Mouse (Mus musculus): ENCODE results near the gene Olfr330. TPM values are rescaled to one million over a fixed set of nuclear protein-coding genes. Genes with fewer than 3 reads are reported as not detected.

Gene Olfr330
- not detected in 2 replicates for polyA plus RNA-seq (2015; fragmentation: Nextera tagmentation; extraction: Ambion mirVana)

DNA sequence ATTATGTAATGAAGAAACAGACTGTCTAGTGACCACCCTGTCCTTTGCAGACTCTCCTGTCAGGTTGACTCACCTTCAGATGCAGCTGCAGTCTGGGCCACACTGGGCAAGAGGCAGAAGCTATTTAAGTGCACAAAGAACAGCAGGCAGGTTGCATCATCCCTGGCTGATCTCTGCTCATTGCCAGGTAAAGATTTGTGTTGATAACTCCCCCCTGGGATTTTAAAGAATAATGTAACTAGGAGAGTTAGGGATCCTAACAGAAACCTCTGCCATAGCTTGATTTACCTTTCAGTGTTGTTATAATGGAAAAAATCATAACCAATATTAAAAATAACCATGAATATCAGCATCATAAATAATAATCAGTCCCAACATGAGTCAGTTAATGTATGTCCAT lies at the start of gene Olfr330:
Gene Olfr330 (minus strand): TSS at position 101 of the 400 bp plus-strand sequence.

DNA sequence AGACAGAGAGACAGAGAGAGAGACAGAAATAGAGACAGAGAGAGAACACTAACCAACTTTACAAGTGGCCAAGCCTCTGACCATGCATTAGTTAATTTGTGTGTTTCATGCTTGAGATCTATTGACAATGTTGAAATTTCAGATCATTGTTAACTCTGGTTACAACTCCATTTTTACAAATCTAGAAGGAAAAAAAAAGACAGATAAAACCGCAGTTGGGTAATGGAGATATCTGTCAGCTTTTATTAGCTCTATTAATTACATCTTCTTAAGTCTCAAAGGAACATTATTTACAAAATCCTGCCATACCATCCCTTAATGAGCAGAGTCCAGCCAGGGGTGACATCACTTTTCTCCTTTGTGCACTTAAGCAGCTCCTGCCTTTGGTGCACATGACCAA lies 42.8 kb upstream of the Olfr330 start, which contains the start of gene Olfr325:
Gene Olfr325 (plus strand): TSS at position 301 of the 400 bp plus-strand sequence.

DNA sequence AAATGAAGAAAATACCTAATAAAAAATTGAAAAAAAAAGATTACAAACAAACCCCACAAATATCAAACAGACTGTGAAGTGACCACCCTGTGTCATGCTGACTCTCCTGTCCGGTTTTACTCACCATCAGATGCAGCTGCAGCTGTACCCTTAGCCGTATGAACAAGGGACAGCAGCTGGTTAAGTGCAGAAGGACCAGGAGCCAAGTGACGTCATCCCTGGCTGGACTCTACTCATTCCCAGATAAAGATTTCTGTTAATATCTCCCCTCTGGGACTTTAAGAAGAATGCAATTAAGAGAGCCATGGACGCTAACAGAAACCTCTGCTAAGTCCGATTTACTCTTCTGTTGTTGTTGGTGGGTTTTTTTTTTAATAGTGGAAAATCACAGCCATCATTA lies 35.8 kb upstream of the Olfr330 start, which contains the start of gene Olfr224:
Gene Olfr224 (minus strand): TSS at position 149 of the 400 bp plus-strand sequence.

DNA sequence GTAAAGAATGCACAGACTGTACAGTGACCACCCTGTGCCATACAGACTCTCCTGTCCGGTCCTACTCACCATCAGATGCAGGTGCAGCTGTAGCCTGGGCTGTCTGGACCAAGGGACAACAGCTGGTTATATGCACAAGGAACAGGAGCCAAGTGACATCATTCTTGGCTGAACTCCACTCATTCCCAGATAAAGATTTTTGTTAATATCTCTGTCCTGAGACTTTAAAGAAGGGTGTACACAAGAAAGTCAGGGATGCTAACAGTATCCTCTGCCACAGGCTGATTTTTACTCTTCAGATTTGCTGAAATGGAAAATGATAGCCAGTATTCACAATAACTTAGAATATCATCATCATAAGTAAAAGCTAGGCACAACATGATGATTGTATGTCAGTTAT lies 20.9 kb upstream of the Olfr330 start, which contains the start of gene Olfr328:
Gene Olfr328 (minus strand): TSS at position 101 of the 400 bp plus-strand sequence.

DNA sequence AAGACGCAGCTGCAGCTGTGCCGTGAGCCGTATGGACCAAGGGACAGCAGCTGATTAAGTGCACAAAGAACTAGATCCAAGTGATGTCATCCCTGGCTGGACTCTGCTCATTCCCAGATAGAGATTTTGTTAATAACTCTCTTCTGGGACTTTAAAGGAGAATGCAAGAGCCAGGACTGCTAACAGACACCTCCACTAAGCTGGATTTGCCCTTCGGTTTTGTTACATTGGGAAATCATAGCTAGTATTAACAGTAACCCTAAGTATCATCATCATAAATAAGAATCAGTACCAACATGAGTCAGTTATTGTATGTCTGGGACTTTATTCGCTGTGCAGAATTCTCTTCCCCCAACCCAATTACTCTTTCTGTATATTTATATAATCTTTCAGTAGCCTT lies 11.7 kb upstream of the Olfr330 start, which contains the start of gene Olfr329-ps:
Gene Olfr329-ps (minus strand): TSS at position 101 of the 400 bp plus-strand sequence.

DNA sequence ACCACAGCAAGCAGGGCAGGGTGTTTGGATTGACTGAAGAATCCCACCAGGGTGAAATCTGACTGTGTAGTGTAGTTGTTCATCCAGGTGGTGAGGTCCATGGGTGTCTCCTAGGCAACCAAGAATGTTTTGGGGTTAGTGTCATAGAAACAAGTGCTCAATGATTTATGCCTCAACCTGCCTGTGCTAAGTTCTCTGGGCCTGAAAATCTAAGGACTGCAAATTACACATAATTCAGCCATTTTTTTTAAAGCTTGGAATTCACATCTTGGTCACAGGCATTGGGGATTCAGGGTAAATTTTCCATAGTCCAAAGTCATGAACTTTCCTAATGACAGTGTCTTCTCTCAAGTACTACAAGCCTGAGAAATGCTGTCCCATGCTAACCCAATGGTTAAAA lies 32.2 kb downstream of the Olfr330 start, which contains the start of gene Olfr331:
Gene Olfr331 (minus strand): TSS at position 101 of the 400 bp plus-strand sequence.

DNA sequence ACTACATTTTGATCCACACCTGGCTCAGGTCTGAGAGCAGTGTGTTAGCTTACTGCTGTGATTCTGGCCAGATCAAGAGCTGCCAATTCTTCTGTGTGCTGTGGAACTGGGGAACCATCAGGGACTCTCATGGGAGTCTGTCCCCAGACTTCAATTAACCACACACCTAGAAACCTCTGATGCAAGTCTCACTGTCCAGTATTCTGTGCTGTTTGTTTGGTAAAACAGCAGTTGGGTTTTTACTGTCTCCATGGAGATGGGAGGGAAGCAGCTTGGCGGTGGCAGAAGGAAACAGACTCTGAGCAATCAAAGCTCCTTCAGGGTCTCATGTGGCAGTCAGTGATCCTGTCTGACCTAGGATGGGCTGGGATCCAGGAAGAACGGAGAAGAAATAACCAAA lies 42.2 kb downstream of the Olfr330 start, which contains the start of gene Olfr332:
Gene Olfr332 (minus strand): TSS at position 101 of the 400 bp plus-strand sequence.

Other genes starting within 250 kb of the Olfr330 start
- gene Zfp692, start 227.8 kb downstream of the Olfr330 start, polyA plus RNA-seq (2015; fragmentation: Nextera tagmentation; extraction: Ambion mirVana): 11.9 and 14.9 TPM in 2 replicates
- 86.8 and 94.5 TPM in 2 replicates for gene Zfp672, start 204.5 kb downstream of the Olfr330 start, polyA plus RNA-seq (2015; fragmentation: Nextera tagmentation; extraction: Ambion mirVana)
- gene Sh3bp5l, start 204.1 kb downstream of the Olfr330 start, polyA plus RNA-seq (2015; fragmentation: Nextera tagmentation; extraction: Ambion mirVana): 16.8 and 18.7 TPM in 2 replicates
- gene Lypd8, start 155.8 kb downstream of the Olfr330 start, polyA plus RNA-seq (2015; fragmentation: Nextera tagmentation; extraction: Ambion mirVana): not detected in 2 replicates
- not detected in 2 replicates for gene 1810065E05Rik, start 113.7 kb downstream of the Olfr330 start, polyA plus RNA-seq (2015; fragmentation: Nextera tagmentation; extraction: Ambion mirVana)
- not detected in 2 replicates for gene Gm12253, start 102.3 kb downstream of the Olfr330 start, polyA plus RNA-seq (2015; fragmentation: Nextera tagmentation; extraction: Ambion mirVana)
- not detected in 2 replicates for gene Lypd9, start 81.9 kb downstream of the Olfr330 start, polyA plus RNA-seq (2015; fragmentation: Nextera tagmentation; extraction: Ambion mirVana)
- gene Olfr30, start 72.6 kb downstream of the Olfr330 start, polyA plus RNA-seq (2015; fragmentation: Nextera tagmentation; extraction: Ambion mirVana): not detected in 2 replicates
- gene Olfr332, start 42.3 kb downstream of the Olfr330 start, polyA plus RNA-seq (2015; fragmentation: Nextera tagmentation; extraction: Ambion mirVana): not detected in 2 replicates
- gene Olfr331, start 32.3 kb downstream of the Olfr330 start, polyA plus RNA-seq (2015; fragmentation: Nextera tagmentation; extraction: Ambion mirVana): not detected in 2 replicates
- not detected in 2 replicates for gene Olfr329-ps, start 11.6 kb upstream of the Olfr330 start, polyA plus RNA-seq (2015; fragmentation: Nextera tagmentation; extraction: Ambion mirVana)
- gene Olfr328, start 20.8 kb upstream of the Olfr330 start, polyA plus RNA-seq (2015; fragmentation: Nextera tagmentation; extraction: Ambion mirVana): 0.07 TPM in 1 of 2 replicates, not detected in the other
- gene Olfr224, start 35.7 kb upstream of the Olfr330 start, polyA plus RNA-seq (2015; fragmentation: Nextera tagmentation; extraction: Ambion mirVana): not detected in 2 replicates
- gene Olfr325, start 42.9 kb upstream of the Olfr330 start, polyA plus RNA-seq (2015; fragmentation: Nextera tagmentation; extraction: Ambion mirVana): not detected in 2 replicates
- gene Olfr324, start 60.3 kb upstream of the Olfr330 start, polyA plus RNA-seq (2015; fragmentation: Nextera tagmentation; extraction: Ambion mirVana): not detected in 2 replicates
- gene 2210407C18Rik, start 81.2 kb upstream of the Olfr330 start, polyA plus RNA-seq (2015; fragmentation: Nextera tagmentation; extraction: Ambion mirVana): 0.14 and 0.19 TPM in 2 replicates
- gene Olfr323, start 95.7 kb upstream of the Olfr330 start, polyA plus RNA-seq (2015; fragmentation: Nextera tagmentation; extraction: Ambion mirVana): not detected in 2 replicates
- gene Trim58, start 105.6 kb upstream of the Olfr330 start, polyA plus RNA-seq (2015; fragmentation: Nextera tagmentation; extraction: Ambion mirVana): 12.8 and 13.1 TPM in 2 replicates
- 0.04 TPM in 2 replicates for gene Olfr322, start 123.9 kb upstream of the Olfr330 start, polyA plus RNA-seq (2015; fragmentation: Nextera tagmentation; extraction: Ambion mirVana)
- not detected in 2 replicates for gene Olfr320, start 146.3 kb upstream of the Olfr330 start, polyA plus RNA-seq (2015; fragmentation: Nextera tagmentation; extraction: Ambion mirVana)
- not detected in 2 replicates for gene Olfr319, start 164.3 kb upstream of the Olfr330 start, polyA plus RNA-seq (2015; fragmentation: Nextera tagmentation; extraction: Ambion mirVana)
- gene Olfr318, start 189.2 kb upstream of the Olfr330 start, polyA plus RNA-seq (2015; fragmentation: Nextera tagmentation; extraction: Ambion mirVana): not detected in 2 replicates
- gene Olfr317, start 204.4 kb upstream of the Olfr330 start, polyA plus RNA-seq (2015; fragmentation: Nextera tagmentation; extraction: Ambion mirVana): not detected in 2 replicates
- gene Olfr316, start 217.9 kb upstream of the Olfr330 start, polyA plus RNA-seq (2015; fragmentation: Nextera tagmentation; extraction: Ambion mirVana): not detected in 2 replicates
- not detected in 2 replicates for gene Olfr315, start 238.4 kb upstream of the Olfr330 start, polyA plus RNA-seq (2015; fragmentation: Nextera tagmentation; extraction: Ambion mirVana)
- gene Olfr314, start 248.1 kb upstream of the Olfr330 start, polyA plus RNA-seq (2015; fragmentation: Nextera tagmentation; extraction: Ambion mirVana): not detected in 2 replicates